Comparison of ENCODE assay signal across 8 mouse cellular contexts in genomic region chr11:62248401-62249244, GRCm38 (mm10). TPM values are rescaled to one million over a fixed set of nuclear protein-coding genes. Genes with fewer than 3 reads are reported as not detected.
DNase-seq lines count a peak whose midpoint lies in the region; ATAC-seq and TF ChIP-seq lines count a peak whose summit lies in the region.

Adora2b (plus strand) TSS chr11:62248984.

- H3K9me3 ChIP-seq in liver, embryonic 14.5 days (ENCODE audit: control insufficient read depth, low read length), result no peaks in the 10 kb centered on the region
- H3K9me3 ChIP-seq in stomach, postnatal 0 days (ENCODE audit: control insufficient read depth, low read length), result no peaks in the 10 kb centered on the region

- H3K27me3 ChIP-seq in liver, embryonic 14.5 days (ENCODE audit: control insufficient read depth, insufficient read depth, low read length), result peaks cover 42% of the 10 kb centered on the region
- no peaks in the 10 kb centered on the region for H3K27me3 ChIP-seq in stomach, postnatal 0 days (ENCODE audit: control insufficient read depth, insufficient read depth, low read length)

- peak within 1 kb of the TSS; percentile 53 for H3K4me3 ChIP-seq in liver, embryonic 14.5 days (ENCODE audit: insufficient read depth in 1 of 2, low read depth in 2 of 2, low read length in 2 of 2)
- H3K4me3 ChIP-seq in stomach, postnatal 0 days (ENCODE audit: low read depth, low read length), result peak within 1 kb of the TSS; percentile 60

- WGBS in liver, embryonic 14.5 days (ENCODE audit: insufficient replicate concordance), result under 1% methylated on average over 69 of the region's 69 CpGs
- WGBS in stomach, postnatal 0 days, result under 1% methylated on average over 58 of the region's 69 CpGs

- TF ChIP-seq EP300 in liver, embryonic 14.5 days (IDR thresholded peaks at IDR 0.05; ENCODE audit: low read depth), result no peak
- TF ChIP-seq EP300 in stomach, postnatal 0 days (optimal IDR thresholded peaks at IDR 0.05), result no peak

- H3K4me1 ChIP-seq in liver, embryonic 14.5 days (replicated peaks; ENCODE audit: control insufficient read depth in 2 of 2, insufficient read depth in 2 of 2, low read length in 1 of 2), result no peaks in the 10 kb centered on the region; a peak in 1 of 4 replicates
- no peaks in the 10 kb centered on the region for H3K4me1 ChIP-seq in stomach, postnatal 0 days (replicated peaks; ENCODE audit: control insufficient read depth, insufficient read depth)

- H3K4me2 ChIP-seq in liver, embryonic 14.5 days (ENCODE audit: low read depth), result peak within 1 kb of the TSS; percentile 86
- H3K4me2 ChIP-seq in stomach, postnatal 0 days (replicated peaks; ENCODE audit: low read depth), result peak within 1 kb of the TSS; percentile 98

- no peak within 1 kb of the TSS for H3K27ac ChIP-seq in liver, embryonic 14.5 days
- 0 out of 2 replicates have a peak within 1 kb of the TSS, but pooled peaks have one; percentile 14 for H3K27ac ChIP-seq in stomach, postnatal 0 days (replicated peaks)

- peak; percentile 80 for ATAC-seq in liver, embryonic 14.5 days (ENCODE audit: insufficient read depth)
- peak; percentile 68 for ATAC-seq in stomach, postnatal 0 days (ENCODE audit: low FRiP score, low TSS enrichment)

- DNase-seq in layer of hippocampus, adult 11-12 months (ENCODE audit: low spot score), result peak; percentile 27
- no peak for DNase-seq in layer of hippocampus, adult 9-11 months
- DNase-seq in embryo, embryonic 11.5 days (ENCODE audit: low read depth, low spot score), result peak; percentile 77
- peak; percentile 64 to 67 for DNase-seq in heart, adult 18-20 months
- peak; percentile 77 for DNase-seq in kidney, adult 18-20 months
- DNase-seq in liver, embryonic 14.5 days (ENCODE audit: low read depth in 3 of 3, low spot score in 3 of 3), result peak; percentile 22 to 31 (median 23)
- peak; percentile 20 for DNase-seq in naive thymus-derived CD4-positive, alpha-beta T cell, adult 2 months (ENCODE audit: low read depth)
- DNase-seq in stomach, postnatal 0 days (ENCODE audit: low spot score), result peak; percentile 63

- H3K36me3 ChIP-seq in liver, embryonic 14.5 days (replicated peaks; ENCODE audit: control insufficient read depth, insufficient read depth, low read depth), result no peaks in the 10 kb centered on the region
- H3K36me3 ChIP-seq in stomach, postnatal 0 days (ENCODE audit: control insufficient read depth, insufficient read depth, low read length), result no peaks in the 10 kb centered on the region

- no peak within 1 kb of the TSS for H3K9ac ChIP-seq in liver, embryonic 14.5 days (replicated peaks)
- H3K9ac ChIP-seq in stomach, postnatal 0 days (ENCODE audit: low read length), result peak within 1 kb of the TSS; percentile 57

- no peak for TF ChIP-seq CTCF in liver, embryonic 14.5 days (IDR thresholded peaks at IDR 0.05; ENCODE audit: low read depth)
- TF ChIP-seq CTCF in stomach, postnatal 0 days (IDR thresholded peaks at IDR 0.05; ENCODE audit: low read depth), result no peak

RNA-seq across cellular contexts. Expression of gene Adora2b, which starts in this region (rescaled TPM):
- 1 to 10 TPM; 1.2 to 1.6 TPM for total RNA-seq in heart, adult 18-20 months (2021)
- polyA plus RNA-seq in liver, embryonic 14.5 days (2012; rRNA removed), result 0.31 and 0.42 TPM in 2 replicates
- 0.29 and 1.2 TPM in 2 replicates for polyA plus RNA-seq in liver, embryonic 14.5 days (2014; fragmentation: Nextera tagmentation; extraction: Ambion mirVana)
- polyA plus RNA-seq in stomach, postnatal 0 days (2015; fragmentation: Nextera tagmentation; extraction: Ambion mirVana), result 4.2 and 4.3 TPM in 2 replicates
